ENCODE assay signal across 8 mouse cellular contexts in the genomic region with DNA sequence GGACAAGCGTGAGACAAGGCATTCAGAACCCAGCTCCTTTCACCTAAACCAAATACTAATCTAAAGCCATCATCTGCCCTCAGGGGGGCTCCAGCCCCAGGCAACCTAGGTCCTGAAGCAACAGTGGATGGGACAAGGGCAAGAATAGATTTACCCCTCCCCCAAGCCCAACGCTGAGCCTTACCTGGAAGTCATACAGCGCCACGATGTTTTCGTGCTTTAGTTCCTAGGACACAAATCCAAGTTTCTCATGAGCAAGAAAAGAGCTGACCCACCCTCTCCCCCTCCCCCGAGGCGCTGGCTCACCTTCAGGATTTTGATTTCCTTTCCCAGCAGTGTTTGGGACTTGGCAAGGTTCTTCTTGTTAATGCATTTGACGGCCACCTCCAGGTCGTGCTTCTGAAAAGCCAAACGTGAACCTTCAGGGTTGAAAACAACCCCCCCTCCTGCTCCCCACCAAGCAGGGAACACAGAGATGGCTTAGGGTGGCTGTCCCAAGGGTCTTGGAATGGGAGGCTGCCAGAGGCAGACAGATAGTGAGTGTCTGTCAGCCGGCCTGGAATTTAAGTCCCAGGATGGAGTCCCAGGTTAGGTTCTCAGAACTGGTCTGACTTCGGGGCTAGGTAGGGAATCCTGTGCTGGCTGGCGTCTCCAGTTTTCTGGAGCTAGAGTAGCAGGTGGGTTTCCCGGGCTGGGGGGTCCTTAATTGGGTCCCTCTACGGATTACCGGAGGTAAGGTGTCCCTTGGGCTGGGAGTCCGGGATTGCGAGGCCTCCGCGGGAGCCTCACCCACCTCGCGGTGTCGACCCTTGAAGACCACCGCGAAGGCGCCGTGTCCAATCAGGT. TPM values are rescaled to one million over a fixed set of nuclear protein-coding genes. Genes with fewer than 3 reads are reported as not detected.
DNase-seq lines count a peak whose midpoint lies in the region; ATAC-seq and TF ChIP-seq lines count a peak whose summit lies in the region.

No protein-coding gene starts in this region.

- 2% methylated on average over 27 of the region's 27 CpGs for WGBS in hindbrain, embryonic 13.5 days
- WGBS in liver, embryonic 11.5 days, result 2% methylated on average over 27 of the region's 27 CpGs
- 2% methylated on average over 27 of the region's 27 CpGs for whole genome bisulfite sequencing in neural tube, embryonic 11.5 days

- TF ChIP-seq POLR2A in embryonic fibroblast, embryonic 13.5 days (IDR thresholded peaks at IDR 0.05; ENCODE audit: low read depth, low read length), result no peak

- H3K4me2 ChIP-seq in hindbrain, embryonic 13.5 days, result peak overlapping the region; percentile 99
- H3K4me2 ChIP-seq in liver, embryonic 11.5 days, result peak overlapping the region; percentile 99
- peak overlapping the region; percentile 99 for H3K4me2 ChIP-seq in neural tube, embryonic 11.5 days (ENCODE audit: low read depth)

- peak; percentile 0; the same call in 1 of the 2 replicates for ATAC-seq in hindbrain, embryonic 13.5 days (ENCODE audit: low FRiP score)
- ATAC-seq in liver, embryonic 11.5 days (replicated peaks; ENCODE audit: low FRiP score), result no peak
- no peak; the same call in 1 of the 2 replicates for ATAC-seq in neural tube, embryonic 11.5 days (ENCODE audit: insufficient read depth, low FRiP score, low TSS enrichment)
- ATAC-seq in granulocyte monocyte progenitor cell, adult 5-6 weeks (replicated peaks; ENCODE audit: poor library complexity, severe bottlenecking), result no peak

- peaks cover 3% of the 10 kb centered on the region; the same call in 1 of the 2 replicates for H3K4me1 ChIP-seq in embryonic fibroblast, embryonic 13.5 days (ENCODE audit: control insufficient read depth, insufficient read depth, low read length)
- peaks cover 52% of the 10 kb centered on the region for H3K4me1 ChIP-seq in hindbrain, embryonic 13.5 days (replicated peaks)
- H3K4me1 ChIP-seq in liver, embryonic 11.5 days (replicated peaks; ENCODE audit: control insufficient read depth, insufficient read depth, low read length), result peaks cover 39% of the 10 kb centered on the region
- H3K4me1 ChIP-seq in neural tube, embryonic 11.5 days (ENCODE audit: control insufficient read depth, insufficient read depth, low read length), result peaks cover 20% of the 10 kb centered on the region

- peaks cover 17% of the 10 kb centered on the region for H3K36me3 ChIP-seq in hindbrain, embryonic 13.5 days
- H3K36me3 ChIP-seq in liver, embryonic 11.5 days (ENCODE audit: control insufficient read depth, insufficient read depth, low read length), result no peaks in the 10 kb centered on the region; the same call in 1 of the 2 replicates
- H3K36me3 ChIP-seq in neural tube, embryonic 11.5 days (ENCODE audit: control insufficient read depth, insufficient read depth, low read length), result no peaks in the 10 kb centered on the region

- no peak for TF ChIP-seq CTCF in embryonic fibroblast, embryonic 13.5 days (IDR thresholded peaks at IDR 0.05; ENCODE audit: borderline replicate concordance, insufficient read depth, low read length)

- H3K9me3 ChIP-seq in hindbrain, embryonic 13.5 days, result no peaks in the 10 kb centered on the region
- H3K9me3 ChIP-seq in liver, embryonic 11.5 days (ENCODE audit: control insufficient read depth, low read length), result no peaks in the 10 kb centered on the region
- H3K9me3 ChIP-seq in neural tube, embryonic 11.5 days (ENCODE audit: control insufficient read depth, low read length), result no peaks in the 10 kb centered on the region

- no peaks in the 10 kb centered on the region for H3K27me3 ChIP-seq in hindbrain, embryonic 13.5 days
- no peaks in the 10 kb centered on the region for H3K27me3 ChIP-seq in liver, embryonic 11.5 days (replicated peaks; ENCODE audit: control insufficient read depth, insufficient read depth, low read length)
- no peaks in the 10 kb centered on the region for H3K27me3 ChIP-seq in neural tube, embryonic 11.5 days (ENCODE audit: control insufficient read depth, insufficient read depth, low read length)

- peak overlapping the region; percentile 60 for H3K4me3 ChIP-seq in embryonic fibroblast, embryonic 13.5 days (ENCODE audit: insufficient read depth, low read length)
- peak overlapping the region; percentile 96 for H3K4me3 ChIP-seq in hindbrain, embryonic 13.5 days
- H3K4me3 ChIP-seq in liver, embryonic 11.5 days (ENCODE audit: low read depth, low read length), result peak overlapping the region; percentile 93
- peak overlapping the region; percentile 94 for H3K4me3 ChIP-seq in neural tube, embryonic 11.5 days (ENCODE audit: low read depth, low read length)

- DNase-seq in heart, adult 11 months, result peak; percentile 96
- DNase-seq in heart, postnatal 25 days (ENCODE audit: low spot score), result no peak
- DNase-seq in ZHBTc4 (ENCODE audit: low read depth, low spot score), result peak; percentile 86
- DNase-seq in liver, embryonic 11.5 days (ENCODE audit: low spot score), result peak; percentile 67
- DNase-seq in neural tube, embryonic 11.5 days (ENCODE audit: low spot score), result peak; percentile 32

- H3K9ac ChIP-seq in hindbrain, embryonic 13.5 days, result peak overlapping the region; percentile 98
- peak overlapping the region; percentile 92 for H3K9ac ChIP-seq in liver, embryonic 11.5 days (ENCODE audit: low read depth, low read length)
- peak overlapping the region; percentile 96 for H3K9ac ChIP-seq in neural tube, embryonic 11.5 days (ENCODE audit: low read length)

- intact Hi-C loops in heart, postnatal 25 days (cut with DNase I), result loop anchor here (5.0 kb wide), 1 partner anchor 37 kb away; the partner anchor contains the start of gene Ep400

- H3K27ac ChIP-seq in embryonic fibroblast, embryonic 13.5 days (ENCODE audit: insufficient read depth, low read length), result 0 out of 2 replicates have a peak overlapping the region, but pooled peaks have one; percentile 15
- H3K27ac ChIP-seq in hindbrain, embryonic 13.5 days, result peak overlapping the region; percentile 84
- peak overlapping the region; percentile 77 for H3K27ac ChIP-seq in liver, embryonic 11.5 days (ENCODE audit: low read depth, low read length)
- H3K27ac ChIP-seq in neural tube, embryonic 11.5 days (ENCODE audit: low read depth, low read length), result peak overlapping the region; percentile 76

RNA-seq across cellular contexts. Expression of gene Ulk1, which starts 0.9 kb away (rescaled TPM):
- 10 to 100 TPM; 73.2 to 78.0 TPM for total RNA-seq in heart, postnatal 25 days (2021)
- polyA plus RNA-seq in embryonic fibroblast, embryonic 13.5 days (2011; ENCODE audit: insufficient read length, low read depth, missing spikeins), result 22.3 and 23.1 TPM in 2 replicates
- 30.3 and 33.0 TPM in 2 replicates for polyA plus RNA-seq in hindbrain, embryonic 13.5 days (2015; fragmentation: Nextera tagmentation; extraction: Ambion mirVana)
- 13.8 and 15.7 TPM in 2 replicates for polyA plus RNA-seq in liver, embryonic 11.5 days (2014; fragmentation: Nextera tagmentation; extraction: Ambion mirVana)
- 41.7 and 46.9 TPM in 2 replicates for polyA plus RNA-seq in neural tube, embryonic 11.5 days (2014; fragmentation: Nextera tagmentation; extraction: Ambion mirVana)
- total RNA-seq in granulocyte monocyte progenitor cell, adult 5-6 weeks (2014; fragmentation: Nextera tagmentation), result 17.2 and 27.2 TPM in 2 replicates
- total RNA-seq in granulocyte monocyte progenitor cell, adult 5-6 weeks (2017), result 1.4 and 2.6 TPM in 2 replicates

RNA-seq across cellular contexts. Expression of gene Pus1, which starts 28.6 kb away (rescaled TPM):
- total RNA-seq in heart, postnatal 25 days (2021), result 10 to 100 TPM; 16.1 to 17.9 TPM
- polyA plus RNA-seq in embryonic fibroblast, embryonic 13.5 days (2011; ENCODE audit: insufficient read length, low read depth, missing spikeins), result 20.4 and 21.7 TPM in 2 replicates
- polyA plus RNA-seq in hindbrain, embryonic 13.5 days (2015; fragmentation: Nextera tagmentation; extraction: Ambion mirVana), result 22.3 and 22.5 TPM in 2 replicates
- polyA plus RNA-seq in liver, embryonic 11.5 days (2014; fragmentation: Nextera tagmentation; extraction: Ambion mirVana), result 49.8 and 54.3 TPM in 2 replicates
- polyA plus RNA-seq in neural tube, embryonic 11.5 days (2014; fragmentation: Nextera tagmentation; extraction: Ambion mirVana), result 16.7 and 18.4 TPM in 2 replicates
- 41.6 and 45.0 TPM in 2 replicates for total RNA-seq in granulocyte monocyte progenitor cell, adult 5-6 weeks (2014; fragmentation: Nextera tagmentation)
- 77.9 and 80.0 TPM in 2 replicates for total RNA-seq in granulocyte monocyte progenitor cell, adult 5-6 weeks (2017)

RNA-seq across cellular contexts. Expression of gene Hscb, which starts 30.5 kb away (rescaled TPM):
- 10 to 100 TPM; 18.8 to 21.1 TPM for total RNA-seq in heart, postnatal 25 days (2021)
- polyA plus RNA-seq in embryonic fibroblast, embryonic 13.5 days (2011; ENCODE audit: insufficient read length, low read depth, missing spikeins), result 29.3 and 36.1 TPM in 2 replicates
- polyA plus RNA-seq in hindbrain, embryonic 13.5 days (2015; fragmentation: Nextera tagmentation; extraction: Ambion mirVana), result 10.7 and 12.6 TPM in 2 replicates
- 38.0 and 44.1 TPM in 2 replicates for polyA plus RNA-seq in liver, embryonic 11.5 days (2014; fragmentation: Nextera tagmentation; extraction: Ambion mirVana)
- 21.1 and 21.4 TPM in 2 replicates for polyA plus RNA-seq in neural tube, embryonic 11.5 days (2014; fragmentation: Nextera tagmentation; extraction: Ambion mirVana)
- 68.2 and 80.1 TPM in 2 replicates for total RNA-seq in granulocyte monocyte progenitor cell, adult 5-6 weeks (2014; fragmentation: Nextera tagmentation)
- total RNA-seq in granulocyte monocyte progenitor cell, adult 5-6 weeks (2017), result 63.6 and 77.4 TPM in 2 replicates

RNA-seq across cellular contexts. Expression of gene Chek2, which starts 30.7 kb away (rescaled TPM):
- total RNA-seq in heart, postnatal 25 days (2021), result 1 to 10 TPM; 3.3 to 4.5 TPM
- polyA plus RNA-seq in embryonic fibroblast, embryonic 13.5 days (2011; ENCODE audit: insufficient read length, low read depth, missing spikeins), result 16.3 and 23.9 TPM in 2 replicates
- 6.5 and 8.0 TPM in 2 replicates for polyA plus RNA-seq in hindbrain, embryonic 13.5 days (2015; fragmentation: Nextera tagmentation; extraction: Ambion mirVana)
- 62.6 and 68.2 TPM in 2 replicates for polyA plus RNA-seq in liver, embryonic 11.5 days (2014; fragmentation: Nextera tagmentation; extraction: Ambion mirVana)
- 21.1 and 24.2 TPM in 2 replicates for polyA plus RNA-seq in neural tube, embryonic 11.5 days (2014; fragmentation: Nextera tagmentation; extraction: Ambion mirVana)
- total RNA-seq in granulocyte monocyte progenitor cell, adult 5-6 weeks (2014; fragmentation: Nextera tagmentation), result 29.3 and 32.6 TPM in 2 replicates
- total RNA-seq in granulocyte monocyte progenitor cell, adult 5-6 weeks (2017), result 22.6 and 39.0 TPM in 2 replicates

RNA-seq across cellular contexts. Expression of gene Ep400, which starts 38.5 kb away (rescaled TPM):
- 10 to 100 TPM; 34.9 to 36.6 TPM for total RNA-seq in heart, postnatal 25 days (2021)
- polyA plus RNA-seq in embryonic fibroblast, embryonic 13.5 days (2011; ENCODE audit: insufficient read length, low read depth, missing spikeins), result 47.4 and 53.1 TPM in 2 replicates
- 53.4 and 54.8 TPM in 2 replicates for polyA plus RNA-seq in hindbrain, embryonic 13.5 days (2015; fragmentation: Nextera tagmentation; extraction: Ambion mirVana)
- 42.2 and 44.5 TPM in 2 replicates for polyA plus RNA-seq in liver, embryonic 11.5 days (2014; fragmentation: Nextera tagmentation; extraction: Ambion mirVana)
- polyA plus RNA-seq in neural tube, embryonic 11.5 days (2014; fragmentation: Nextera tagmentation; extraction: Ambion mirVana), result 50.4 and 50.9 TPM in 2 replicates
- total RNA-seq in granulocyte monocyte progenitor cell, adult 5-6 weeks (2014; fragmentation: Nextera tagmentation), result 127 and 160 TPM in 2 replicates
- 35.5 and 68.1 TPM in 2 replicates for total RNA-seq in granulocyte monocyte progenitor cell, adult 5-6 weeks (2017)

Comparison
In these comparisons a context has a peak if more than half of its experiments do, and no peak if none do; other contexts are left out.
1. H3K27ac ChIP-seq: peak in every context shown above with its lines; median percentile 84 in hindbrain, embryonic 13.5 days; 77 in liver, embryonic 11.5 days; 76 in neural tube, embryonic 11.5 days; 15 in embryonic fibroblast, embryonic 13.5 days.